Mouse (Mus musculus) c-Kit-positive CD71-positive TER-119-negative erythroid progenitor cells, embryonic 14.5 days (primary cell): ENCODE measurements around the gene Kng2.
"Not testable (repeated sequence)": the region's sequence is repeated elsewhere in the genome, so short reads cannot be mapped to it uniquely, and the experiment has no call there.

Source experiments
- DNase-seq: peaks from one replicate; pipeline ENCODE4 v3.0.0-alpha.2; 2013; ENCODE audit warnings: low read depth

Kng2 gene

GRCm38 (mm10) chr16:22956085-22956439, 73.2 kb downstream of the Kng2 start:
- no peak for DNase-seq

DNA sequence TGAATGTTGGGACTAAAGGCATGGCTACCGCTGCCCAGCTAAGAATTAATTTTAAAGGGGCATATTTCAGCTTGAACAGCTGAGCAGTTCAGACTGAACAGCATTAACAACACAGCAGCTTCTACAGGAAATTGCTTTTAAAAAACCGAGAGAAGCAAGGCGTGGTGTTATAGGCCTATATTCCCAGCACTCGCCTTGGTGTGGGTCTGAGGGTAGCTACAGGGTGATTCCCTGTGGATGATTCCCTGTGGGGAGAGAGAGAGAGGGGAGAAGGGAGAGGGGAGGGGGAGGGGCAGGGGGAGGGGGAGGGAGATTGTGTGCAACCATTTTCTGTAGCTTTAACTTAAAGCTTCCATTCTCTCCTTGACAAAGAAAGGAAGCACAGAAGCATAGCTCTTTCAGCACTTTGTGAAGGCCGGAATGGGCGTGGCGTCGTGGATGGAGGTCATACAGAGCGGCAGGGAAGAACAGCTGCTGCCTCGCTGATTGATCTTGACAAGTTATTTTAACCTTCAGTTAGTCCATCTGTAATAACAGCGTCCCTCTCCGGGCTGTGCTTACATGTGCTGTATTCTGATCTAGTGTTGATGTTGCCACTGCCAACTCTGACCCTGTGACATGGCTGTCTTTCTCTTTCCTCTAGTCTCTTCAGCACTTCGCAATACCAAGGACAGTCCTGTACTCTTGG, 73.7 kb downstream of the Kng2 start:
- no peak for DNase-seq

DNA sequence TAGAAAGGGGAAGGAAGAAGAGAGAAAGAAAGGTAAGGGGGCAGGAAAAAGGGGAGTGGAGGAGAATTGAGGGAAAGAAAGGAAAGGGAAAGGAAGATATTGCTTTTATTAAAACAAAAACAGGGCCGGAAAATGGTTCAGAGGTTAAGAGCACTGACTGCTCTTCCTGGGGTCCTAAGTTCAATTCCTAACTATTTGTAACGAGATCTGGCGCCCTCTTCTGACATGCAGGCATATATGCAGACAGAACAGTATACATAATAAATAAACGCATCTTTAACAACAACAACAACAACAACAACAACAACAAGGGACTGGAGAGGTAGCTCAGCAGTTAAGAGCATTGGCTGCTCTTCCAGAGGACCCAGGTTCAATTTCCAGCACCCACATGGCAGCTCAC, 76.2 kb downstream of the Kng2 start:
- DNase-seq: no peak

- DNase-seq: no peak
Measured at GRCm38 (mm10) chr16:22950840-22951395, 78.4 kb downstream of the Kng2 start, which contains the start of gene Hrg. Hrg (plus strand) TSS chr16:22951072.

DNA sequence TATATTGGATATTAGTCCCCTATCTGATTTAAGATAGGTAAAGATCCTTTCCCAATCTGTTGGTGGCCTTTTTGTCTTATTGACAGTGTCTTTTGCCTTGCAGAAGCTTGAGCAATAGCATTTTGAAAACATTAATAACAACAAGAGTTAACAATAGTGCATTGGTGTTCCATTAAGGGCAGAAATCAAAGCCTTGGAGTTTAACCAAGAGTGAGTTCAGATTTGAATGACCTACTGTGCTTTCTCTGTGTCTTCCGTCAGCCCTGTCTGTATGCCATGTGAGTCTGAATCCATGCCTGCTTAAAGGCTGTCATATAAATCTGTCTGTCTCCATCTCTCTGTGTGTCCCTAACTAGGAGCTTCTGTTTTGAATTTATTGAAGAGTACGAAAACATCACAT, 81.9 kb downstream of the Kng2 start:
- no peak for DNase-seq

DNA sequence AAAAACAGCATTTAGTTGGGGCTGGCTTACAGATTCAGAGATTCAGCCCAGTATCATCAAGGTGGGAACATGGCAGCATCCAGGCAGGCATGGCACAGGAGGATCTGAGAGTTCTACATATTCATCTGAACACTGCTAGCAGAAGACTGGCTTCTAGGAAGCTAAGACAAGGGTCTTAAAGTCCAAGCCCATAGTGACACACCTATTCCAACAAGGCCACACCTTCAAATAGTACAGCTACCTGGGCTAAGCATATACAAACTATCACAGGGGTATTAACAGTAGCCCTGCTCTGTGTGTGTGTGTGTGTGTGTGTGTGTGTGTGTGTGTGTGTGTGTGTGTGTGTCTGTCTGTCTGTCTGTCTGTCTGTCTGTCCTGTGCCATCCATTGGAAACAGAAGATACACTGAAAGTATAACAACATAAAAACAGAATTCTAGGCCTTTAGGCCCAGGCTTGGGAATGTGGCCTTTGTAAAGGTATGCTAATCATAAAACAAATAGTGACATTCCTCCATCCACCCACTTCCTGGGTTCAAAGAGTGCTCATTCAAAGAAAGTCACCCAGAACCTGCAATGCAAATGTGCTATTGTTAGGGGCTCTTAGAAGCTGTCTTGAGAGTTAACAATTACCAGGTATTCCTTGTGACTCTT, 87.3 kb downstream of the Kng2 start:
- DNase-seq: not testable (repeated sequence)

- DNase-seq: no peak
Measured at GRCm38 (mm10) chr16:22939120-22939695, 90.1 kb downstream of the Kng2 start.

DNA sequence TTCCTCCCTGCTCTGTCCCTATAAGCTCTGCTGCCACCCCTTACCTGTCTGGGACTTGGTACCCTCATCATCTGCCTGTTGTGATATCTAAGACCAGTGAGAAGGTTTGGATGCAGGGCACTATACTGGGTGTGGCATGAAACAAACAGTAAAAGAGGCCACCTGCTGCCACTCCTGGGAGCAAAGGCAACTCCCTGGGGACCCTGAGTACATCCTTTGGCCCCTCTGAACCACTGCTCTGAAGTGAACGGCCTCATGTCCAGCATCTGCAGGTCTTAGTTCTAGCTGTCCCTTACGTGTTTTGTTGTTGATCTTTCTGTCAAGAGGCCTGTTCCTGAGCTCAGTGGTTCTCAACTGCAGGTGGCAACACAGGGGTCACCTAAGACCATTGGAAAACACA, 90.7 kb downstream of the Kng2 start:
- no peak for DNase-seq

- no peak for DNase-seq
Measured at GRCm38 (mm10) chr16:22937631-22938030, 91.7 kb downstream of the Kng2 start.
